Mouse (Mus musculus): ENCODE results near the gene Hspb9. TPM values are rescaled to one million over a fixed set of nuclear protein-coding genes. Genes with fewer than 3 reads are reported as not detected.

The Hspb9 gene
- polyA plus RNA-seq, 1 experiment from 2014 or later: not detected

DNA sequence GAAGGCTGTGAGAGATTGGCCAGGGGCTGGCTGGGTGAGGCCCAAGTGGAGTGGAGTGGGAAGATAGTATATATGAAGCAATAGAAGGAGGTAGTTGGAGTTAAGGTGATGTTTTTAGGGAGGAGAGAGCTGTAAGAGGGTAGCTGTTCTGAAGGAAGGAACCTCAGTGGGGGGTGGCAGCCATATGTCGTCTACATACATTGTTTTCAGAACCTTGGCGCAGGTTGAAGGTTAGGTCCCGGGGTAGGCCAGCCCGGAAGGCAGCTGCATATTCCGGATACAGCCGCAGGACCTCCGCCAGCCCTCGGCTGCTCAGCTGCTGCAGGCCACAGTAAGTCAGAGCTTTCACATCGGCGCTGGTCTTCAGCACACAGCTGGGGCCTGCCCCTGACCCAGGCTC lies 32.9 kb downstream of the Hspb9 start:
- DNase-seq (ENCODE audit: low spot score): no peak
- H3K9me3 ChIP-seq (ENCODE audit: control insufficient read depth, low read length): no peaks in the 10 kb centered on the region
- H3K4me1 ChIP-seq (replicated peaks; ENCODE audit: control insufficient read depth, insufficient read depth, low read length): no peaks in the 10 kb centered on the region
- H3K9ac ChIP-seq: no peak overlapping the region
- 82% methylated on average over 10 of the region's 10 CpGs for WGBS
- H3K27me3 ChIP-seq (ENCODE audit: control insufficient read depth, insufficient read depth, low read length): no peaks in the 10 kb centered on the region
- H3K27ac ChIP-seq: no peak overlapping the region
- no peak for ATAC-seq (ENCODE audit: low FRiP score)
- no peak overlapping the region for H3K4me2 ChIP-seq (replicated peaks)
- no peak overlapping the region for H3K4me3 ChIP-seq (replicated peaks; ENCODE audit: low read length)
- peaks cover 47% of the 10 kb centered on the region for H3K36me3 ChIP-seq (replicated peaks; ENCODE audit: control insufficient read depth, insufficient read depth)

- H3K4me2 ChIP-seq (replicated peaks): no peak overlapping the region
- ATAC-seq (ENCODE audit: low FRiP score): no peak
- no peak overlapping the region for H3K27ac ChIP-seq
- DNase-seq (ENCODE audit: low spot score): no peak
- H3K4me1 ChIP-seq (replicated peaks; ENCODE audit: control insufficient read depth, insufficient read depth, low read length): no peaks in the 10 kb centered on the region
- no peaks in the 10 kb centered on the region for H3K27me3 ChIP-seq (ENCODE audit: control insufficient read depth, insufficient read depth, low read length)
- peaks cover 48% of the 10 kb centered on the region for H3K36me3 ChIP-seq (replicated peaks; ENCODE audit: control insufficient read depth, insufficient read depth)
- H3K4me3 ChIP-seq (replicated peaks; ENCODE audit: low read length): no peak overlapping the region
- no peak overlapping the region for H3K9ac ChIP-seq
- 67% methylated on average over 5 of the region's 5 CpGs for WGBS
- no peaks in the 10 kb centered on the region for H3K9me3 ChIP-seq (ENCODE audit: control insufficient read depth, low read length)
Measured at GRCm38 (mm10) chr11:100747114-100747513, 33.5 kb downstream of the Hspb9 start.

GRCm38 (mm10) chr11:100748620-100749019 lies 35.0 kb downstream of the Hspb9 start:
- no peaks in the 10 kb centered on the region for H3K9me3 ChIP-seq (ENCODE audit: control insufficient read depth, low read length)
- H3K9ac ChIP-seq: no peak overlapping the region
- 84% methylated on average over 4 of the region's 4 CpGs for WGBS
- H3K4me2 ChIP-seq (replicated peaks): no peak overlapping the region
- H3K27me3 ChIP-seq (ENCODE audit: control insufficient read depth, insufficient read depth, low read length): no peaks in the 10 kb centered on the region
- H3K4me3 ChIP-seq (replicated peaks; ENCODE audit: low read length): no peak overlapping the region
- ATAC-seq (ENCODE audit: low FRiP score) (no peak), DNase-seq (ENCODE audit: low spot score) (no peak)
- peaks cover 41% of the 10 kb centered on the region for H3K36me3 ChIP-seq (replicated peaks; ENCODE audit: control insufficient read depth, insufficient read depth)
- no peaks in the 10 kb centered on the region for H3K4me1 ChIP-seq (replicated peaks; ENCODE audit: control insufficient read depth, insufficient read depth, low read length)
- H3K27ac ChIP-seq: no peak overlapping the region

GRCm38 (mm10) chr11:100749469-100749868 lies 35.8 kb downstream of the Hspb9 start:
- no peaks in the 10 kb centered on the region for H3K9me3 ChIP-seq (ENCODE audit: control insufficient read depth, low read length)
- H3K4me1 ChIP-seq (replicated peaks; ENCODE audit: control insufficient read depth, insufficient read depth, low read length): no peaks in the 10 kb centered on the region
- DNase-seq (ENCODE audit: low spot score): no peak
- WGBS: 47% methylated on average over 25 of the region's 25 CpGs
- peaks cover 49% of the 10 kb centered on the region for H3K36me3 ChIP-seq (replicated peaks; ENCODE audit: control insufficient read depth, insufficient read depth)
- ATAC-seq (ENCODE audit: low FRiP score): no peak
- no peaks in the 10 kb centered on the region for H3K27me3 ChIP-seq (ENCODE audit: control insufficient read depth, insufficient read depth, low read length)
- no peak overlapping the region for H3K4me2 ChIP-seq (replicated peaks)
- no peak overlapping the region for H3K27ac ChIP-seq
- H3K9ac ChIP-seq: no peak overlapping the region
- H3K4me3 ChIP-seq (replicated peaks; ENCODE audit: low read length): no peak overlapping the region

DNA sequence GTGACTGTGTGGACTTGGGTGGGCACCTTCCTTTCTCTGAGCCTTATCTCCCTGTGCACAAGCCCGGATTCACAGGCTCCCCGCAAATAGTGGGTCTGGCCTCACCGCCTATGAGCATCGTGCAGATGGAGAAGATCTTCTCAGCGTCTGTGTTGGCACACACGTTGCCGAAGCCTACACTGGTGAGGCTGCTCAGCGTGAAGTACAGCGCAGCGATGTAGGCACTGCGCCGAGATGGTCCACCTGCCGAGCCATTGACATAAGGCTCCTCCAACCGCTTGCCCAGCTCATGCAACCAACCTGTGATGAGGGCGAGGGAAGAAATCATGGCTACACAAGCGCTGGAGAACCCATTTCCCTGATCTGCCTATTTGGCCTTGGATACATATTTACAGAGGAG lies 36.5 kb downstream of the Hspb9 start:
- ATAC-seq (ENCODE audit: low FRiP score): no peak
- H3K4me3 ChIP-seq (replicated peaks; ENCODE audit: low read length): no peak overlapping the region
- H3K27me3 ChIP-seq (ENCODE audit: control insufficient read depth, insufficient read depth, low read length): no peaks in the 10 kb centered on the region
- H3K9ac ChIP-seq: no peak overlapping the region
- no peak overlapping the region for H3K4me2 ChIP-seq (replicated peaks)
- no peaks in the 10 kb centered on the region for H3K4me1 ChIP-seq (replicated peaks; ENCODE audit: control insufficient read depth, insufficient read depth, low read length)
- H3K9me3 ChIP-seq (ENCODE audit: control insufficient read depth, low read length): no peaks in the 10 kb centered on the region
- peaks cover 51% of the 10 kb centered on the region for H3K36me3 ChIP-seq (replicated peaks; ENCODE audit: control insufficient read depth, insufficient read depth)
- DNase-seq (ENCODE audit: low spot score): no peak
- H3K27ac ChIP-seq: no peak overlapping the region
- WGBS: 91% methylated on average over 16 of the region's 16 CpGs

DNA sequence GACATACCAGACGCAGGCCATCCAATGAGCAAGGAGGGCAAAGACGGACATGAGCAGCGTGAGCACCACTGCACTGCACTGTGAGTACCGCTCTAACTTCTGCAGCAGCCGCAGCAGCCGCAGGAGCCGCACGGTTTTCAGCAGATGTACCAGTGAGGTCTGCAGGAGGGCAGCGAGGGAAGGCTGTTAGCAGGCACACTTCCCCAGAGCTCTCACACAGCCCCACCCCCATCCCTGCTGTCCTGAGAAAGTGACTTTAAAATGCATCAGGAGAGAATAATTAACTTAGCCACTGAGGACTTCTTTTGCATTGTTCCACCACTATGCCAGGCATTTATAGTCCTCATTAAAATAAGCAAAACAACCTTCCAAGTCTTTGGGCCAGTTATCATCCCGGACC lies 38.6 kb downstream of the Hspb9 start:
- ATAC-seq (ENCODE audit: low FRiP score) (no peak), DNase-seq (ENCODE audit: low spot score) (no peak)
- Histone ChIP-seq H3K36me3 (replicated peaks; ENCODE audit: control insufficient read depth, insufficient read depth) (peaks cover 62% of the 10 kb centered on the region), H3K9me3 (ENCODE audit: control insufficient read depth, low read length) (no peaks in the 10 kb centered on the region), H3K4me1 (replicated peaks; ENCODE audit: control insufficient read depth, insufficient read depth, low read length) (no peaks in the 10 kb centered on the region), H3K27ac (no peak overlapping the region), H3K4me3 (replicated peaks; ENCODE audit: low read length) (no peak overlapping the region), H3K9ac (no peak overlapping the region), H3K4me2 (replicated peaks) (no peak overlapping the region), H3K27me3 (ENCODE audit: control insufficient read depth, insufficient read depth, low read length) (no peaks in the 10 kb centered on the region)
- WGBS: 27% methylated on average over 10 of the region's 10 CpGs

DNA sequence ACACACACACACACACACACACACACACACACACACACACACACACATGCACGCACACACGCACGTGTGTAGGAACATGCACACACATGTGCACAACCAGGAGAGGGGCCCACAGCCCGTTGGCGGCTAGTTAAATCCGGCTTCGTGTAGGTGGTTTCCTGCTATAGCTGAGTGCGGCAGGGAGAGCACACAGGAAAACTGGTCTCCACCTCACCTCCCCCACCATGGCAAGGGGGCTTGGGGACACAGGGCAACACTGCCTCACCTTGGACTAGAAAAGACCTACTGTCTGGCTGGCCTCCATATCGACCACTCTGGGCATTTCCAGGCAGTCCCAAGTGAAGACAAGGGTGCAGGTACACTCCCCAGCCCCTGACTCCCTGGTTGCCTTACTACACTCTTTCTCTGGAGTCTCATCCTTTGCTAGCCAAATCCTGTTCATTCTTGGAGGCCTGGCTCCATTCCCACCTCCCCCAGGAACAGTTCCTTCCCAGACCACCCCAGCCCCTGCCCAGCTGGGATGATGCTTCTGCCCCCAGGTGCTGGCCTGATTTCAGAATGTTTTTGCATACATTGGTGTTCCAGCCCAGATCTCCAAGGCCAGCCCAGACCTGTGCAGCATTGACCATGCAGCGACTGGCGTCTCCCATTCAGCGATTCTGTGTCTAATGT lies 40.5 kb downstream of the Hspb9 start:
- Histone ChIP-seq H3K27me3 (ENCODE audit: control insufficient read depth, insufficient read depth, low read length) (no peaks in the 10 kb centered on the region), H3K4me2 (replicated peaks) (no peak overlapping the region), H3K4me3 (replicated peaks; ENCODE audit: low read length) (no peak overlapping the region), H3K27ac (no peak overlapping the region), H3K4me1 (replicated peaks; ENCODE audit: control insufficient read depth, insufficient read depth, low read length) (no peaks in the 10 kb centered on the region), H3K9ac (no peak overlapping the region), H3K36me3 (replicated peaks; ENCODE audit: control insufficient read depth, insufficient read depth) (peaks cover 57% of the 10 kb centered on the region), H3K9me3 (ENCODE audit: control insufficient read depth, low read length) (no peaks in the 10 kb centered on the region)
- ATAC-seq (ENCODE audit: low FRiP score) (no peak), DNase-seq (ENCODE audit: low spot score) (no peak)
- 88% methylated on average over 12 of the region's 12 CpGs for WGBS

DNA sequence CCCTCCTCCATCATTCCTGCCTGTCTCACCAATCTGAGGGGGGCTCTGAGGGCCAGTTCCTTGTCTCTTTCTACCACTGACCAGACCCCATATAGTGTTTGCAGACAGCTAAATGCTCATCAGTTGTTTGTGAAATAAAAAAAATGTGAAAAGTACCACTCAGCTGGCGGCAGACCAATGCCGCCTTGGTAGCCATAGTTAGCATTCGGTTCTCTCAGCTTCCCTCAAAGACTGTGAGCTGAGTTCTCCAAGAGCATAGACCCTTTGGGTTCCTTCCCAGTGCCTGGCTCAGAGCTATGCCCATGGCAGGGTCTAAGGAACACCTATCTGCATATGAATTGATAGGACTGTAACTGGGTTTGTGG lies 41.0 kb downstream of the Hspb9 start:
- Histone ChIP-seq H3K4me3 (replicated peaks; ENCODE audit: low read length) (no peak overlapping the region), H3K36me3 (replicated peaks; ENCODE audit: control insufficient read depth, insufficient read depth) (peaks cover 52% of the 10 kb centered on the region), H3K9ac (no peak overlapping the region), H3K9me3 (ENCODE audit: control insufficient read depth, low read length) (no peaks in the 10 kb centered on the region), H3K27ac (no peak overlapping the region), H3K4me1 (replicated peaks; ENCODE audit: control insufficient read depth, insufficient read depth, low read length) (no peaks in the 10 kb centered on the region), H3K4me2 (replicated peaks) (no peak overlapping the region), H3K27me3 (ENCODE audit: control insufficient read depth, insufficient read depth, low read length) (no peaks in the 10 kb centered on the region)
- 94% methylated on average over 3 of the region's 3 CpGs for WGBS
- DNase-seq (ENCODE audit: low spot score): no peak
- no peak for ATAC-seq (ENCODE audit: low FRiP score)

GRCm38 (mm10) chr11:100756476-100756875 lies 42.8 kb downstream of the Hspb9 start:
- 74% methylated on average over 6 of the region's 6 CpGs for WGBS
- DNase-seq (ENCODE audit: low spot score) (no peak), ATAC-seq (ENCODE audit: low FRiP score) (no peak)
- no peaks in the 10 kb centered on the region for H3K27me3 ChIP-seq (ENCODE audit: control insufficient read depth, insufficient read depth, low read length)
- H3K4me3 ChIP-seq (replicated peaks; ENCODE audit: low read length): no peak overlapping the region
- H3K9me3 ChIP-seq (ENCODE audit: control insufficient read depth, low read length): no peaks in the 10 kb centered on the region
- 0 out of 2 replicates have a peak, but pooled peaks cover 6% of the 10 kb centered on the region for H3K4me1 ChIP-seq (replicated peaks; ENCODE audit: control insufficient read depth, insufficient read depth, low read length)
- H3K9ac ChIP-seq: no peak overlapping the region
- H3K4me2 ChIP-seq (replicated peaks): no peak overlapping the region
- no peak overlapping the region for H3K27ac ChIP-seq
- peaks cover 35% of the 10 kb centered on the region for H3K36me3 ChIP-seq (replicated peaks; ENCODE audit: control insufficient read depth, insufficient read depth)

DNA sequence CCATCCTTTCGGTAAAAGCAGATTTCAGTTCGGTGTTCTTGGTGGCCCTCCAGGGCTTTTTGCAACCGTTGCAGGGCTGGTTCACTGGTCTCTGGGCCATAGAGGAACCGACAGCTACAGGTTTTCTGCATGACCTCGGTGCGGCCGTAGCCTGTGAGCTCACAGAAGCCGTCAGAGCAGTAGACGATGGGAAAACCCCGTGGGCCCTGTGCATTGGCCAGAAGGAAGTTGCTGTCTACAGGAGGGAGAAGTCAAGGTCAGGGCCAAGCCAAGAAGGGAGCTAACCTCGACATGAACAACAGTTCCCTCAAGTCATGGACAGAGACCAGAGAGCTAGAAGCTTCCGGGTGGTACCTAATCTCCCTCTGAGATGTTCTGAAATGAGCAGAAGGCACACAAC lies 43.9 kb downstream of the Hspb9 start:
- DNase-seq (ENCODE audit: low spot score) (no peak), ATAC-seq (ENCODE audit: low FRiP score) (no peak)
- H3K4me2 ChIP-seq (replicated peaks): no peak overlapping the region
- H3K9me3 ChIP-seq (ENCODE audit: control insufficient read depth, low read length): no peaks in the 10 kb centered on the region
- no peaks in the 10 kb centered on the region for H3K27me3 ChIP-seq (ENCODE audit: control insufficient read depth, insufficient read depth, low read length)
- 91% methylated on average over 12 of the region's 12 CpGs for WGBS
- no peak overlapping the region for H3K9ac ChIP-seq
- H3K4me1 ChIP-seq (replicated peaks; ENCODE audit: control insufficient read depth, insufficient read depth, low read length): 0 out of 2 replicates have a peak, but pooled peaks cover 6% of the 10 kb centered on the region
- H3K36me3 ChIP-seq (replicated peaks; ENCODE audit: control insufficient read depth, insufficient read depth): peaks cover 26% of the 10 kb centered on the region; the same call in 1 of the 2 replicates
- H3K4me3 ChIP-seq (replicated peaks; ENCODE audit: low read length): no peak overlapping the region
- H3K27ac ChIP-seq: no peak overlapping the region
